Mouse (Mus musculus) liver, embryonic 13.5 days (tissue): ENCODE data around the gene Zfp207. TPM values are rescaled to one million over a fixed set of nuclear protein-coding genes. Genes with fewer than 3 reads are reported as not detected.
"Not testable (repeated sequence)": the region's sequence is repeated elsewhere in the genome, so short reads cannot be mapped to it uniquely, and the experiment has no call there.

Experiments
- ATAC-seq: fragments of 200-750 bp; cut with Nextera tagmentation; 2 replicates; pipeline ENCODE4 v1.8.0; 2017; ENCODE audit warnings: low read depth, mild to moderate bottlenecking, moderate number of reproducible peaks, moderate library complexity
- DNase-seq: peaks from one replicate; pipeline ENCODE4 v3.0.0; 2022
- H3K27ac ChIP-seq: fragments of 300-500 bp; sonication (generic); 2 replicates; pipeline ENCODE4 v1.5.1; 2015; ENCODE audit warnings: moderate library complexity, mild to moderate bottlenecking, inconsistent platforms
- H3K27me3 ChIP-seq: fragments of 300-500 bp; sonication (generic); 2 replicates; pipeline ENCODE4 v1.6.1; 2015; ENCODE audit warnings: mild to moderate bottlenecking, inconsistent platforms
- H3K36me3 ChIP-seq: fragments of 300-500 bp; sonication (generic); 2 replicates; pipeline ENCODE4 v1.6.1; 2015; ENCODE audit warnings: mild to moderate bottlenecking, inconsistent platforms
- H3K4me1 ChIP-seq: fragments of 300-500 bp; sonication (generic); replicated peaks from 2 replicates; pipeline ENCODE4 v1.6.1; 2015; ENCODE audit warnings: inconsistent platforms
- H3K4me2 ChIP-seq: fragments of 300-500 bp; sonication (generic); 2 replicates; pipeline ENCODE4 v1.6.1; 2015; ENCODE audit warnings: inconsistent platforms, mild to moderate bottlenecking, moderate library complexity
- H3K4me3 ChIP-seq: fragments of 300-500 bp; sonication (generic); replicated peaks from 2 replicates; pipeline ENCODE4 v1.5.1; 2015; ENCODE audit warnings: mild to moderate bottlenecking, inconsistent platforms
- H3K9ac ChIP-seq: fragments of 300-500 bp; sonication (generic); 2 replicates; pipeline ENCODE4 v1.6.1; 2015; ENCODE audit warnings: mild to moderate bottlenecking, inconsistent platforms
- H3K9me3 ChIP-seq: fragments of 300-500 bp; sonication (generic); replicated peaks from 2 replicates; pipeline ENCODE4 v1.6.1; 2016; ENCODE audit warnings: inconsistent platforms
- WGBS: fragments of 180-500 bp; shearing (Covaris S2); methylation state at CpG from one replicate; pipeline ENCODE4 v1.1.7; 2015; ENCODE audit not compliant: insufficient replicate concordance; 5-methylcytosine and 5-hydroxymethylcytosine counted together
- polyA plus RNA-seq: library from polyadenylated mRNA; unstranded; fragments of >200 nt; fragmentation: Nextera tagmentation; extraction: Ambion mirVana; gene quantifications from 2 replicates; pipeline ENCODE4 v1.2.1, GENCODE M21; 2015

Zfp207 gene
- polyA plus RNA-seq = 102 and 131 TPM in 2 replicates

DNA sequence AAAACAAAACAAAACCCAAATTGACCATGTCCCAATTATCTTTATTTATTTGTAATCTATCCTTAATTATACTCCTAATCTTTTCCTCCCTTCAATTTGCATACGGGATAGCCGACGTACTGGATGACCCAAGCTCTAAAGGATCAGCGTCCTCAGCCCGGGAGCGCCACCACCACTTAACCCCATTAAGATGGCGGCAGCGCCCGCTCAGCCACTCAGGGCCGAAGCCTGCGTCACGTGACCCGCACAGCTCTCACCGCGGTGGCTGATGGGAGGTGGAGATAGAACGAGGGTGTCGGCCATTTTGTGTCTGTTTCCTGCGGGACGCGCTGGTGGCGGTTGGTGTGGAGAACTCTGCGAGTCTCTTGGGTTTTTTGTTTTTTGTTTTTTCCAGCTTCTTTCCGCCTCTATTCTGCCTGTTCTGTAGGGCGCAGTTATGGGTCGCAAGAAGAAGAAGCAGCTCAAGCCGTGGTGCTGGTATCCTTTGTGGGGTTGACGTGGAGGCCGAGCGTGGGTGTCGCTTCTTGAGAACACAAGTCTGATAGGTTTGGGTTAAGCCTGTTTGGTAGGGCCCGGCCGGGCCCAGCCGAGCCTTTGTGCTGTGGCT lies at the start of gene Zfp207:
Zfp207 (plus strand) TSS at position 261 of the 607 bp plus-strand sequence.
- DNase-seq (peak; percentile 96), ATAC-seq (peak; percentile 86)
- no peaks in the 10 kb centered on the region for H3K27me3 ChIP-seq
- peak within 1 kb of the TSS; percentile 97 for H3K9ac ChIP-seq
- peak within 1 kb of the TSS; percentile 88 for H3K4me3 ChIP-seq
- under 1% methylated on average over 33 of the region's 33 CpGs for WGBS
- H3K9me3 ChIP-seq = no peaks in the 10 kb centered on the region
- peaks cover 50% of the 10 kb centered on the region for H3K4me1 ChIP-seq
- peak within 1 kb of the TSS; percentile 95 for H3K27ac ChIP-seq
- peaks cover 35% of the 10 kb centered on the region for H3K36me3 ChIP-seq
- H3K4me2 ChIP-seq = peak within 1 kb of the TSS; percentile 94

- WGBS = 13% methylated on average over 7 of the region's 7 CpGs
- no peak for ATAC-seq
- Histone ChIP-seq H3K27me3 (peaks cover 21% of the 10 kb centered on the region), H3K9ac (no peak overlapping the region), H3K36me3 (no peaks in the 10 kb centered on the region), H3K9me3 (no peaks in the 10 kb centered on the region), H3K4me1 (no peaks in the 10 kb centered on the region), H3K4me2 (no peak overlapping the region), H3K27ac (no peak overlapping the region), H3K4me3 (no peak overlapping the region)
- DNase-seq = no peak
Observed at GRCm38 (mm10) chr11:80335609-80336350, 47.3 kb upstream of the Zfp207 start.

DNA sequence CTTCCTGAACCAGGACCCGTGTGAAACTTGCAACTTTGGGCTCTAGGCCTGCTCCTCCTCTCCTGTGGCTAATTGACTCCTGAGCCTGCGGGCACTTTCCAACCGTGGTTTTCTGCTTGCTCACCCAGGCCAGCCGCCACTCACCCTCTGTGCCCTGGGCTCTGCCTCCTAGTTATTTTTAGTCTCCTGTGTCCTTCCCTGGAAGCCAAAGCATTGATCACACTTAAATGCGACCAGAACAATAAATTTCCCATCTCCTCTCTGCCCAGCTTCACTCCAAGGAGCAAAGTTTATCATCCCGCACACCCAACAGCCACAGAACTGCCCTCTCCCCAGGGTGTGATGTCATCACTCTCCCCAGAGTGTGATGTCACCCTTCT lies 46.7 kb upstream of the Zfp207 start:
- H3K4me1 ChIP-seq = no peaks in the 10 kb centered on the region
- DNase-seq (no peak), ATAC-seq (no peak)
- H3K27ac ChIP-seq = no peak overlapping the region
- 16% methylated on average over 6 of the region's 6 CpGs for WGBS
- H3K4me3 ChIP-seq = no peak overlapping the region
- H3K36me3 ChIP-seq = no peaks in the 10 kb centered on the region
- H3K4me2 ChIP-seq = no peak overlapping the region
- H3K27me3 ChIP-seq = peaks cover 21% of the 10 kb centered on the region
- H3K9ac ChIP-seq = no peak overlapping the region
- H3K9me3 ChIP-seq = no peaks in the 10 kb centered on the region

DNA sequence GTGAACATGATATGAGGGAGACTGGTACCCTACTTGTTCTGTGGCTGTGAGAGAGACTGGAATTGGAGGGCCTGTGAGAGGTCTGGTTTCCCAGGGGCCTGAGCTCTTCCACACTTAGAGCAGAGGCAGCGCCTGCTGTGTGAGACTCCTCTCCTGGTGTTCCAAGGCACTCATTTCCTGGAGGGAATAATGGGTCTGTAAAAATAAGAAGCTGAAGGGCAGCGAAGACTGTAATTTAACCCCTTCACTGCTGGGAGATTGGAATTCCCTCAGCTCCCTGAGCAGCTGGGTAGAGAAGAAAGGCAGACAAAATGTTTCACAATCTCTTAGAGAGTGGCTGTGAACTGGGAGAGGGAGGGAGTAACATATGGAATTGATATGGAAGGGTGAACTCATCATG lies 40.6 kb upstream of the Zfp207 start:
- no peak for ATAC-seq
- no peak overlapping the region for H3K4me3 ChIP-seq
- no peak overlapping the region for H3K9ac ChIP-seq
- H3K27ac ChIP-seq = no peak overlapping the region
- H3K9me3 ChIP-seq = no peaks in the 10 kb centered on the region
- no peaks in the 10 kb centered on the region for H3K4me1 ChIP-seq
- WGBS = 21% methylated on average over 2 of the region's 2 CpGs
- no peak overlapping the region for H3K4me2 ChIP-seq
- DNase-seq = no peak
- H3K27me3 ChIP-seq = peaks cover under 1% of the 10 kb centered on the region; the same call in 1 of the 2 replicates
- no peaks in the 10 kb centered on the region for H3K36me3 ChIP-seq

GRCm38 (mm10) chr11:80351832-80352430 lies 31.1 kb upstream of the Zfp207 start:
- no peaks in the 10 kb centered on the region for H3K27me3 ChIP-seq
- ATAC-seq = no peak
- no peaks in the 10 kb centered on the region for H3K4me1 ChIP-seq
- DNase-seq = peak; percentile 57
- 60% methylated on average over 5 of the region's 5 CpGs for WGBS
- H3K27ac ChIP-seq = no peak overlapping the region
- no peak overlapping the region for H3K4me3 ChIP-seq
- H3K9ac ChIP-seq = no peak overlapping the region
- no peak overlapping the region for H3K4me2 ChIP-seq
- no peaks in the 10 kb centered on the region for H3K9me3 ChIP-seq
- H3K36me3 ChIP-seq = no peaks in the 10 kb centered on the region

GRCm38 (mm10) chr11:80354832-80355231 lies 28.2 kb upstream of the Zfp207 start:
- H3K27ac ChIP-seq = no peak overlapping the region
- ATAC-seq (no peak), DNase-seq (no peak)
- no peak overlapping the region for H3K4me3 ChIP-seq
- H3K27me3 ChIP-seq = no peaks in the 10 kb centered on the region
- no peaks in the 10 kb centered on the region for H3K4me1 ChIP-seq
- WGBS = 27% methylated on average over 4 of the region's 4 CpGs
- H3K9ac ChIP-seq = no peak overlapping the region
- H3K36me3 ChIP-seq = no peaks in the 10 kb centered on the region
- no peaks in the 10 kb centered on the region for H3K9me3 ChIP-seq
- H3K4me2 ChIP-seq = no peak overlapping the region

- 80% methylated on average over 1 of the region's 1 CpGs for WGBS
- H3K9me3 ChIP-seq = no peaks in the 10 kb centered on the region
- H3K9ac ChIP-seq = no peak overlapping the region
- H3K4me1 ChIP-seq = no peaks in the 10 kb centered on the region
- H3K36me3 ChIP-seq = peaks cover 62% of the 10 kb centered on the region
- ATAC-seq (no peak), DNase-seq (no peak)
- H3K4me3 ChIP-seq = no peak overlapping the region
- H3K27me3 ChIP-seq = no peaks in the 10 kb centered on the region
- no peak overlapping the region for H3K4me2 ChIP-seq
- H3K27ac ChIP-seq = no peak overlapping the region
Observed at GRCm38 (mm10) chr11:80368949-80369348, 14.1 kb upstream of the Zfp207 start.

DNA sequence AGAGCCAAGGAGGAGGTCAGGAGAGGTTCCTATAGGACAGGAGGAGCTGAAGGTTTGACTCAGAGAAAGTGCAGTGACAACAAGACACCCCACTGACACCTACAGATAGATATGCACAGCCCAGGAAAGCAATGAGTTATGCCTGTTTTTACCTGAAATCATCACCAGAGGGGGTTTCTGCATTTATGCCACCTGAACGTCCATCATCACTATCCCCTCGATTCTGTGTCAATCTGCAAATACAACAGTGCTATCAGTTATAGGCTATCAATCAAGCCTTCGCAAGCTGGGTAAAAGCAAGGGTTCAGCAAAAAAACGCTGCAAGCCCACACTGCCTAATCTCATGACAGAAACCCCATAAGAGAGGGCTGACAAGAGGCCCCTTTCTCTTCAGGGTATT lies 6.4 kb upstream of the Zfp207 start:
- Histone ChIP-seq H3K9me3 (no peaks in the 10 kb centered on the region), H3K4me2 (peak overlapping the region; percentile 89), H3K4me1 (peaks cover 25% of the 10 kb centered on the region), H3K36me3 (peaks cover 27% of the 10 kb centered on the region), H3K27me3 (no peaks in the 10 kb centered on the region), H3K9ac (peak overlapping the region; percentile 87; the same call in 1 of the 2 replicates), H3K27ac (no peak overlapping the region), H3K4me3 (peak overlapping the region; percentile 84)
- no peak for DNase-seq
- 47% methylated on average over 4 of the region's 4 CpGs for WGBS
- no peak for ATAC-seq

DNA sequence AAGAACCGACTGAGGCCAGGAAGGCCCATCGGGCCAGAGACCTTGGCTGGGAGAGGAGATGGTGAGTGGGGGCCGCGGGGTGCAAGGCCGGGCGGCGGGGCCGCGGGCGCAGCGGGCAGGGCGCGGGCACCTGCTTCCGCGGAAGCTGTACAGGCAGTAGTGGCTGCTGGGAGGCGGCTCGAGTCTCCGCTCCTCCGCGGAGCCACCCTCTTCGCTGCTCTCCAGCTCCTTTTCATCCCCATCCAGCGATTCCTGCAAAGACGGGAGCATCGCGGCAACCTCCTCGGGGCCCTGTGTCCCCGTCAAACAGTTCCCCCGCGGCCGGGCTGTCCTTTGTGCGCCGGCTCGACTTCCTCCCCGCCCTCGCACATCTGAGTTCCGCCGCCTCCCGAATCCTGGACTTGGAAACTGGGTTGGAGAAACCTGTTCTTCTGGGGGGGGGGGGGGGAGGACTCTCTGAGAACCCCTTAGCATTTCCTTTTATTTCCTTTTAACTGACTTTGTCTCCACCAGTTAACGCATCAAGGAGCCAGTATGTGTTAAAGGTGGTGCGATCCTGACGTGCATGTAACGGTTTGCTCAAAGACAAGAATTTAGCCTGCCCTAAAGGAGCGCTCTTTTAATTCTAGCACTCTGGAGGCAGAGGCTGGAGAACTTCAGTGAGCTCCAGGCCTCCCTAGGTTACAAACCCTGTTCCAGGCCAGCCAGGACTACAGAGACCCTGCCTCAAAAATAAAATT lies 5.2 kb upstream of the Zfp207 start, which contains the start of gene 5730455P16Rik:
5730455P16Rik (minus strand) TSS at position 323 of the 740 bp plus-strand sequence.
- Histone ChIP-seq H3K9ac (peak within 1 kb of the TSS; percentile 87), H3K36me3 (peaks cover 24% of the 10 kb centered on the region), H3K4me3 (peak within 1 kb of the TSS; percentile 84), H3K9me3 (no peaks in the 10 kb centered on the region), H3K27ac (peak within 1 kb of the TSS; percentile 88), H3K4me1 (peaks cover 33% of the 10 kb centered on the region), H3K27me3 (no peaks in the 10 kb centered on the region), H3K4me2 (peak within 1 kb of the TSS; percentile 89)
- ATAC-seq (peak; percentile 82), DNase-seq (peak; percentile 68)
- WGBS = 2% methylated on average over 43 of the region's 43 CpGs

DNA sequence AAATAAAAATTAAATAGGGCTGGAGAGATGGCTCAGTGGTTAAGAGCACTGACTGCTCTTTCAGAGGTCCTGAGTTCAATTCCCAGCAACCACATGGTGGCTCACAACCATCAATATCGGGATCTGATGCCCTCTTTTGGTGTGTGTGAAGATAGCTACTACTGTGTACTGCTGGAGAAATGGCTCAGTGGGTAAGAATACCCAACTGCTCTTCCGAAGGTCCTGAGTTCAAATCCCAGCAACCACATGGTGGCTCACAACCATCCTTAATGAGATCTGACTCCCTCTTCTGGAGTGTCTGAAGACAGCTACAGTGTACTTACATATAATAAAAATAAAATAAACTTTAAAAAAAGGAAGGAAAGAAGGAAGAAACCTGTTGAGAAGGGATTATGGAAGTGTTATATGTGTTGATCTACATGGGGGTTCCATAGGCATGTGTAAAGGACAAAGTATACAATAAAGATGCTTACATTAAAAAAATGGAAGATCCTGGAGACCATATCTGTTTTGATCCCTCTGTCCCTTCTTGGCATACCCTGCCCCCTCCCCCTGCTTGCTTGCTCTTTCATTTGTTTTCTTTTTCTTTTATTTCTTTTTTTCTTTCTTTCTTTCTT lies 4.5 kb upstream of the Zfp207 start:
- peak overlapping the region; percentile 88 for H3K27ac ChIP-seq
- peak overlapping the region; percentile 87 for H3K9ac ChIP-seq
- not testable (repeated sequence) for H3K27me3 ChIP-seq, ATAC-seq, DNase-seq, H3K9me3 ChIP-seq
- H3K4me3 ChIP-seq = peak overlapping the region; percentile 84
- WGBS = 52% methylated on average over 2 of the region's 2 CpGs
- peaks cover 17% of the 10 kb centered on the region for H3K36me3 ChIP-seq
- H3K4me2 ChIP-seq = peak overlapping the region; percentile 89
- peaks cover 33% of the 10 kb centered on the region for H3K4me1 ChIP-seq
